16 mouse cellular contexts compared by ENCODE assay signal in genomic region chr10:59589856-59590255, GRCm38 (mm10). TPM values are rescaled to one million over a fixed set of nuclear protein-coding genes. Genes with fewer than 3 reads are reported as not detected.
DNase-seq lines count a peak whose midpoint lies in the region; ATAC-seq and TF ChIP-seq lines count a peak whose summit lies in the region.
"Had no signal": no experiment of that assay in that cellular context is flagged by ENCODE, and none has a peak within 500 bp of the region (broad histone marks: within the 10 kb centered on the region; RNA-seq: fewer than 3 reads in every experiment).

No protein-coding gene starts in this region.

- WGBS in heart, postnatal 0 days, result 51% methylated on average over 13 of the region's 13 CpGs
- 55% methylated on average over 13 of the region's 13 CpGs for WGBS in liver, postnatal 0 days (ENCODE audit: insufficient replicate concordance)

- no peaks in the 10 kb centered on the region for H3K4me1 ChIP-seq in heart, postnatal 0 days (ENCODE audit: control insufficient read depth, insufficient read depth)
- H3K4me1 ChIP-seq in liver, postnatal 0 days (ENCODE audit: insufficient read depth), result peaks cover 8% of the 10 kb centered on the region; the same call in 1 of the 2 replicates
- H3K4me1 ChIP-seq: embryonic facial prominence, embryonic 15.5 days; midbrain, embryonic 15.5 days had no signal

- no peak overlapping the region for H3K9ac ChIP-seq in heart, postnatal 0 days (replicated peaks; ENCODE audit: low read depth, low read length)
- H3K9ac ChIP-seq in liver, postnatal 0 days (replicated peaks), result peak overlapping the region; percentile 30; the same call in 1 of the 2 replicates
- H3K9ac ChIP-seq: embryonic facial prominence, embryonic 15.5 days; hindbrain, embryonic 14.5 days; midbrain, embryonic 15.5 days had no signal

- no peak for DNase-seq in heart, postnatal 0 days (ENCODE audit: low spot score)
- DNase-seq in heart, postnatal 14 days, result no peak
- DNase-seq in liver, postnatal 0 days, result no peak
- no peak for DNase-seq in right cerebral cortex, postnatal 25 days
- DNase-seq in B cell, adult 2 months, result no peak
- DNase-seq: cerebellum, adult 2 months; kidney, postnatal 10 days had no signal

- no peak overlapping the region for H3K27ac ChIP-seq in heart, postnatal 0 days (ENCODE audit: low read depth)
- H3K27ac ChIP-seq in liver, postnatal 0 days (ENCODE audit: low read depth), result no peak overlapping the region
- H3K27ac ChIP-seq: embryonic facial prominence, embryonic 15.5 days; hindbrain, embryonic 14.5 days; midbrain, embryonic 15.5 days had no signal

- H3K4me3 ChIP-seq in heart, postnatal 0 days (ENCODE audit: low read depth, low read length), result peak overlapping the region; percentile 19
- peak overlapping the region; percentile 35 for H3K4me3 ChIP-seq in liver, postnatal 0 days (ENCODE audit: low read depth, low read length)
- H3K4me3 ChIP-seq in myocyte, result no peak overlapping the region
- H3K4me3 ChIP-seq: embryonic facial prominence, embryonic 15.5 days; midbrain, embryonic 15.5 days had no signal

- H3K9me3 ChIP-seq in heart, postnatal 0 days (replicated peaks; ENCODE audit: control insufficient read depth, low read length), result no peaks in the 10 kb centered on the region
- no peaks in the 10 kb centered on the region for H3K9me3 ChIP-seq in liver, postnatal 0 days (ENCODE audit: low read length)
- H3K9me3 ChIP-seq: embryonic facial prominence, embryonic 15.5 days; midbrain, embryonic 15.5 days had no signal

- no peak for TF ChIP-seq POLR2A in myocyte (IDR thresholded peaks at IDR 0.05; ENCODE audit: insufficient read length, low read depth)

- H3K27me3 ChIP-seq in heart, postnatal 0 days (ENCODE audit: control insufficient read depth, insufficient read depth, low read length), result no peaks in the 10 kb centered on the region
- H3K27me3 ChIP-seq in liver, postnatal 0 days (ENCODE audit: insufficient read depth, low read length), result no peaks in the 10 kb centered on the region
- H3K27me3 ChIP-seq in myocyte (ENCODE audit: control insufficient read depth, insufficient read depth, insufficient read length), result no peaks in the 10 kb centered on the region
- H3K27me3 ChIP-seq: embryonic facial prominence, embryonic 15.5 days; midbrain, embryonic 15.5 days had no signal

- no peaks in the 10 kb centered on the region for H3K36me3 ChIP-seq in heart, postnatal 0 days (replicated peaks; ENCODE audit: control insufficient read depth, insufficient read depth, low read length)
- H3K36me3 ChIP-seq in liver, postnatal 0 days (replicated peaks; ENCODE audit: insufficient read depth, low read length), result no peaks in the 10 kb centered on the region
- H3K36me3 ChIP-seq in myocyte (ENCODE audit: control insufficient read depth, insufficient read depth), result peaks cover 29% of the 10 kb centered on the region
- H3K36me3 ChIP-seq: embryonic facial prominence, embryonic 15.5 days; midbrain, embryonic 15.5 days had no signal

- no peak overlapping the region for H3ac ChIP-seq in myocyte (ENCODE audit: control insufficient read depth, insufficient read length)

- TF ChIP-seq EP300 in heart, postnatal 0 days (IDR thresholded peaks at IDR 0.05; ENCODE audit: low read depth), result no peak
- TF ChIP-seq EP300 in liver, postnatal 0 days (IDR thresholded peaks at IDR 0.05; ENCODE audit: low read depth), result no peak

- peak overlapping the region; percentile 51 for H3K4me2 ChIP-seq in heart, postnatal 0 days (ENCODE audit: low read depth, low read length)
- peak overlapping the region; percentile 59 for H3K4me2 ChIP-seq in liver, postnatal 0 days (ENCODE audit: low read depth, low read length)
- H3K4me2 ChIP-seq in myocyte (ENCODE audit: low read depth), result no peak overlapping the region
- H3K4me2 ChIP-seq: embryonic facial prominence, embryonic 15.5 days; hindbrain, embryonic 14.5 days; midbrain, embryonic 15.5 days had no signal

- intact Hi-C loops in heart, postnatal 14 days (cut with DNase I), result no loop called here

- ATAC-seq in heart, postnatal 0 days (ENCODE audit: insufficient read depth, low read depth), result no peak; the same call in 1 of the 2 replicates
- ATAC-seq in activated CD4-positive, CD25-positive, alpha-beta regulatory T cell, adult 4 months, result peak; percentile 11
- no peak for ATAC-seq in liver, postnatal 0 days
- ATAC-seq: midbrain, embryonic 15.5 days had no signal

- H3K79me2 ChIP-seq in myocyte (ENCODE audit: control insufficient read depth, insufficient read depth), result peaks cover 89% of the 10 kb centered on the region

- TF ChIP-seq CTCF in heart, postnatal 0 days (IDR thresholded peaks at IDR 0.05; ENCODE audit: low read depth), result no peak
- no peak for TF ChIP-seq CTCF in liver, postnatal 0 days (IDR thresholded peaks at IDR 0.05; ENCODE audit: low read depth)

TF ChIP-seq in myocyte, 11 proteins besides CTCF, POLR2A, EP300 and RAD21:
- TF ChIP-seq REST (IDR thresholded peaks at IDR 0.05; ENCODE audit: insufficient read depth, insufficient read length) (no peak), POLR2AphosphoS2 (IDR thresholded peaks at IDR 0.05; ENCODE audit: insufficient read length, low read depth) (peak; percentile 17)
TF ChIP-seq in myocyte: peak in this region for 1.

RNA-seq across cellular contexts. Expression of gene Gm10322, which starts 26.0 kb away (rescaled TPM):
- total RNA-seq in heart, postnatal 0 days (2014; rRNA removed; ENCODE audit: low replicate concordance), result not detected in 2 replicates
- not detected in 2 replicates for polyA plus RNA-seq in heart, postnatal 0 days (2015; fragmentation: Nextera tagmentation; extraction: Ambion mirVana)
- total RNA-seq in heart, postnatal 14 days (2021), result not detected
- not detected for polyA plus RNA-seq in activated CD4-positive, CD25-positive, alpha-beta regulatory T cell, adult 4 months (2017; shearing (Covaris generic))
- polyA plus RNA-seq in liver, postnatal 0 days (2015; fragmentation: Nextera tagmentation; extraction: Ambion mirVana), result not detected in 2 replicates
- polyA plus RNA-seq in myocyte (2012; fragmentation: generic; extraction: Trizol), result 0.37 TPM
- total RNA-seq: adrenal gland, adult 18-20 months; ES-E14; left cerebral cortex, postnatal 36 days had no signal
- polyA plus RNA-seq: cerebellum, adult 2 months; embryonic facial prominence, embryonic 15.5 days; hindbrain, embryonic 14.5 days; midbrain, embryonic 15.5 days; stomach, embryonic 14.5 days had no signal

RNA-seq across cellular contexts. Expression of gene Mcu, which starts 26.6 kb away (rescaled TPM):
- total RNA-seq in heart, postnatal 0 days (2014; rRNA removed; ENCODE audit: low replicate concordance), result 11.9 and 13.0 TPM in 2 replicates
- 20.5 and 21.7 TPM in 2 replicates for polyA plus RNA-seq in heart, postnatal 0 days (2015; fragmentation: Nextera tagmentation; extraction: Ambion mirVana)
- 10 to 100 TPM; 22.0 to 22.8 TPM for total RNA-seq in heart, postnatal 14 days (2021)
- 10 to 100 TPM; 23.2 to 30.5 TPM for polyA plus RNA-seq in activated CD4-positive, CD25-positive, alpha-beta regulatory T cell, adult 4 months (2017; shearing (Covaris generic))
- 11.8 and 13.5 TPM in 2 replicates for polyA plus RNA-seq in liver, postnatal 0 days (2015; fragmentation: Nextera tagmentation; extraction: Ambion mirVana)
- 82.9 TPM for polyA plus RNA-seq in myocyte (2012; fragmentation: generic; extraction: Trizol)
